Mouse (Mus musculus) B cell, adult 2 months (primary cell): ENCODE measurements around the gene Nr1d1.

Experiments used
- DNase-seq, 2 experiments: peaks; one replicate each; pipeline ENCODE4 v3.0.0; 2022

The Nr1d1 gene

GRCm38 (mm10) chr11:98787691-98788090 is 12.6 kb upstream of the Nr1d1 start:
- DNase-seq, result peak in 1 of 2 experiments; percentile 37

GRCm38 (mm10) chr11:98787229-98787628 is 12.1 kb upstream of the Nr1d1 start:
- DNase-seq, result no peak

GRCm38 (mm10) chr11:98786359-98787214 is 11.5 kb upstream of the Nr1d1 start:
- peak; percentile 93 to 95 for DNase-seq

- DNase-seq, result peak; percentile 67 to 73
These were observed 10.7 kb upstream of the Nr1d1 start for GRCm38 (mm10) chr11:98785772-98786281.

GRCm38 (mm10) chr11:98785214-98785613 is 10.1 kb upstream of the Nr1d1 start:
- no peak for DNase-seq

GRCm38 (mm10) chr11:98784139-98784538 is 9.0 kb upstream of the Nr1d1 start:
- DNase-seq, result no peak

GRCm38 (mm10) chr11:98783236-98783696 is 8.1 kb upstream of the Nr1d1 start:
- peak; percentile 75 to 76 for DNase-seq

GRCm38 (mm10) chr11:98782651-98783235 is 7.6 kb upstream of the Nr1d1 start:
- no peak for DNase-seq

GRCm38 (mm10) chr11:98781851-98782512 is 6.8 kb upstream of the Nr1d1 start:
- DNase-seq, result no peak

- no peak for DNase-seq
These were observed 2.8 kb upstream of the Nr1d1 start for GRCm38 (mm10) chr11:98777888-98778287.

- no peak for DNase-seq
These were observed 1.9 kb upstream of the Nr1d1 start for GRCm38 (mm10) chr11:98776843-98777590.

GRCm38 (mm10) chr11:98776052-98776764 is 1.1 kb upstream of the Nr1d1 start:
- no peak for DNase-seq

GRCm38 (mm10) chr11:98775348-98776051 is 367 bp upstream of the Nr1d1 start:
- peak; percentile 76 for DNase-seq

GRCm38 (mm10) chr11:98773635-98774295 is 1.4 kb downstream of the Nr1d1 start:
- DNase-seq, result peak; percentile 94 to 95

GRCm38 (mm10) chr11:98772667-98773171 is 2.4 kb downstream of the Nr1d1 start:
- peak; percentile 57 to 59 for DNase-seq

- no peak for DNase-seq
These were observed 3.1 kb downstream of the Nr1d1 start for GRCm38 (mm10) chr11:98771844-98772525.

GRCm38 (mm10) chr11:98771131-98771530 is 4.0 kb downstream of the Nr1d1 start:
- no peak for DNase-seq

GRCm38 (mm10) chr11:98770096-98770975 is 4.8 kb downstream of the Nr1d1 start:
- peak; percentile 52 to 55 for DNase-seq
